Mouse (Mus musculus): ENCODE measurements around the gene Ccpg1os.

Ccpg1os gene

GRCm38 (mm10) chr9:72931166-72931790, 53.9 kb downstream of the Ccpg1os start:
- in situ Hi-C loops (cut with MboI; ENCODE audit: unreplicated experiment in 2 of 2) = loop anchor here in 1 of 2 experiments (25.0 kb wide), 2 partner anchors 1056 to 1119 kb away; no protein-coding TSS in a partner anchor

All from v-Abl transformed pro-B cells (cell line).